Mouse (Mus musculus) MEL (cell line): ENCODE data around the gene Il16.

Experiments
- CTCF ChIP-seq, 3 experiments: IDR thresholded peaks in 2 of 3; conservative IDR thresholded peaks in 1 of 3; 2 replicates each; pipeline ENCODE4 v1.5.1; 2011 to 2012; ENCODE audit warnings: low read length in 3 of 3, low read depth in 2 of 3, mild to moderate bottlenecking in 2 of 3, improper control_type of control experiment in 1 of 3, inconsistent platforms in 1 of 3, mixed read lengths in 1 of 3, moderate library complexity in 1 of 3; ENCODE audit not compliant: control insufficient read depth in 1 of 3, insufficient read depth in 1 of 3, poor library complexity in 1 of 3, severe bottlenecking in 1 of 3
- JUND ChIP-seq: IDR thresholded peaks from 2 replicates; pipeline ENCODE4 v1.6.1; 2011; ENCODE audit warnings: low read depth, mild to moderate bottlenecking, improper control_type of control experiment, low read length

DNA sequence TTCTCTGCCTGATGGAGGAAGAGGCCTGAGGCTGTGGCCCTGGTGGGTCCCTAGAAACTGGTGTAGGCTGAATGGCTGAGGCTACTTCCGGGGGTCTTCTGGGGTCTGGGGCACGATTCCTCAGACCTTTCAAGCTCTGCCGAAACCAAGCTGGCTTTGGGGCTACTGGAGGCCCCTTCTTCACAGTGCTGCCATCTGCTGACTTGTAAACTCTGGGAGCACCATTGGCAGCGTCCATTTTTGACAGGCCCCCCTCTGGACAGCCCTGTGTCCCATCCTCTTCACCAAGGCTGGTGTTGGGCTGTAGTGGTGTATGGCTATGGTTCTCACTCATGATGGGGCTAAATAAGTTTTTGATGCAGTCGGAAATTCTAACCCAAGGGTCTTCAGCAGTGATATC is 93.0 kb downstream of the Il16 start:
- TF ChIP-seq CTCF (IDR thresholded peaks at IDR 0.05 in 2 of 3, conservative IDR thresholded peaks at IDR 0.05 in 1 of 3; ENCODE audit: control insufficient read depth in 1 of 3, insufficient read depth in 1 of 3, low read depth in 2 of 3, low read length in 3 of 3, poor library complexity in 1 of 3, severe bottlenecking in 1 of 3): no peak
- TF ChIP-seq JUND: no peak
